ENCODE assay signal across 8 mouse cellular contexts in the genomic region with DNA sequence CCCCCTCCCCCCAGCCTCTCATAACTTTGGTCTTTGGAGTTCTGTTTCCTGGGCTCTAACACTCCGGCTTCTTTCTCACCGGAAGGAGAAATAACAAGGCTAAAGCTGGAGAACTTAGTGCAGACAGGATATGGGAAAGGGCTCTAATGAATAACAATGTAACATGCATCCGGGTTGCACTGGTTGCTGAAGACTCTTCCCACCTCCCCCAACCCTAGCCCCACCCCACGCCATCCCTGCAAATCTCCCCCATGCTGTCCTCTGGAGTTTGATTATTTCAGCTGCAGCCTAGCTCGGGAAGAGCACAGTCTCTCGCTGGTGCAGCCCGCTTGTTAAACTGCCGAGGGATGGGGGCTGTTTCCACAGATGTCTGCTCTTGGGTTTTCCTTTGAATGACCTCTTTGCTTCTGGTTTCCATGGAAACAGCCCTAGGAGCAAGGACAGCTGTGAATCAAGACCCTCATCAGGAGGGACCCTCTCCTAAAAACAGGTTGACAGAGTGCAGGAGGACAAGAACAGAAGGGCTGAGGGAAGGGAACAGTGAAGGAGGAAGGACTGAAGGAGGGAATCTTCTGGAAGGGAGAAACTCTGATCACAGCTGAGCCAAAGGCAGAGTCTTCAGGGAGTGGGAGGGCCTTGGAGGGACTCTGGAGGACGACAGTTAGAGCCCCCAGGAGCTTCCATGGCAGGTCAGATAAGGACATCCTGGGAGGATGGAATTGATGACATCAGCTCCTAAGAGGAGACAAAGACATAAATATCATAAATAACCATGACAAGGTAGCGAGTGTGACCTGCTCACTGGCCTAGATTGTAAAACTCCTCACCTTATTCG. TPM values are rescaled to one million over a fixed set of nuclear protein-coding genes. Genes with fewer than 3 reads are reported as not detected.
DNase-seq lines count a peak whose midpoint lies in the region; ATAC-seq lines count a peak whose summit lies in the region.

No protein-coding gene starts in this region.

- H3K4me1 ChIP-seq in lung, embryonic 15.5 days, result peaks cover 18% of the 10 kb centered on the region
- peaks cover 30% of the 10 kb centered on the region for H3K4me1 ChIP-seq in forebrain, embryonic 16.5 days (replicated peaks; ENCODE audit: control insufficient read depth, insufficient read depth, low read length)
- peaks cover 15% of the 10 kb centered on the region; the same call in 1 of the 2 replicates for H3K4me1 ChIP-seq in liver, embryonic 13.5 days (replicated peaks)
- H3K4me1 ChIP-seq in stomach, embryonic 15.5 days, result peaks cover 12% of the 10 kb centered on the region; the same call in 1 of the 2 replicates

- H3K9me3 ChIP-seq in lung, embryonic 15.5 days, result no peaks in the 10 kb centered on the region
- no peaks in the 10 kb centered on the region for H3K9me3 ChIP-seq in forebrain, embryonic 16.5 days (ENCODE audit: control insufficient read depth, low read length)
- H3K9me3 ChIP-seq in liver, embryonic 13.5 days (replicated peaks), result no peaks in the 10 kb centered on the region
- no peaks in the 10 kb centered on the region for H3K9me3 ChIP-seq in stomach, embryonic 15.5 days

- no peaks in the 10 kb centered on the region for H3K27me3 ChIP-seq in lung, embryonic 15.5 days
- H3K27me3 ChIP-seq in forebrain, embryonic 16.5 days (replicated peaks; ENCODE audit: control insufficient read depth, insufficient read depth, low read length), result no peaks in the 10 kb centered on the region
- H3K27me3 ChIP-seq in liver, embryonic 13.5 days, result no peaks in the 10 kb centered on the region
- H3K27me3 ChIP-seq in stomach, embryonic 15.5 days (replicated peaks), result no peaks in the 10 kb centered on the region

- 15% methylated on average over 11 of the region's 11 CpGs for WGBS in lung, embryonic 15.5 days
- WGBS in forebrain, embryonic 16.5 days, result 22% methylated on average over 11 of the region's 11 CpGs
- 12% methylated on average over 11 of the region's 11 CpGs for WGBS in liver, embryonic 13.5 days (ENCODE audit: insufficient replicate concordance)
- 11% methylated on average over 11 of the region's 11 CpGs for WGBS in stomach, embryonic 15.5 days

- H3K36me3 ChIP-seq in lung, embryonic 15.5 days, result no peaks in the 10 kb centered on the region
- H3K36me3 ChIP-seq in forebrain, embryonic 16.5 days (ENCODE audit: control insufficient read depth, insufficient read depth), result no peaks in the 10 kb centered on the region
- H3K36me3 ChIP-seq in liver, embryonic 13.5 days, result no peaks in the 10 kb centered on the region
- H3K36me3 ChIP-seq in stomach, embryonic 15.5 days, result no peaks in the 10 kb centered on the region

- peak overlapping the region; percentile 21 for H3K4me2 ChIP-seq in lung, embryonic 15.5 days
- peak overlapping the region; percentile 6; the same call in 1 of the 2 replicates for H3K4me2 ChIP-seq in forebrain, embryonic 16.5 days (ENCODE audit: low read length)
- 0 out of 2 replicates have a peak overlapping the region, but pooled peaks have one; percentile 10 for H3K4me2 ChIP-seq in liver, embryonic 13.5 days
- H3K4me2 ChIP-seq in stomach, embryonic 15.5 days, result peak overlapping the region; percentile 32

- 0 out of 2 replicates have a peak overlapping the region, but pooled peaks have one; percentile 48 for H3K27ac ChIP-seq in lung, embryonic 15.5 days
- H3K27ac ChIP-seq in forebrain, embryonic 16.5 days (ENCODE audit: low read length), result 0 out of 2 replicates have a peak overlapping the region, but pooled peaks have one; percentile 4
- peak overlapping the region; percentile 13 for H3K27ac ChIP-seq in liver, embryonic 13.5 days
- peak overlapping the region; percentile 61 for H3K27ac ChIP-seq in stomach, embryonic 15.5 days

- DNase-seq in lung, adult 18-20 months, result no peak
- DNase-seq in liver, embryonic 13.5 days, result no peak
- no peak for DNase-seq in ovary, adult 18-20 months (ENCODE audit: low spot score)
- DNase-seq in spleen, postnatal 4 days (ENCODE audit: low spot score in 2 of 2), result no peak
- no peak for DNase-seq in cerebellum, postnatal 4 days (ENCODE audit: low spot score in 2 of 2)

- no peak overlapping the region for H3K9ac ChIP-seq in lung, embryonic 15.5 days
- 0 out of 2 replicates have a peak overlapping the region, but pooled peaks have one; percentile 15 for H3K9ac ChIP-seq in forebrain, embryonic 16.5 days (replicated peaks; ENCODE audit: low read depth, low read length)
- H3K9ac ChIP-seq in liver, embryonic 13.5 days, result no peak overlapping the region
- no peak overlapping the region for H3K9ac ChIP-seq in stomach, embryonic 15.5 days

- no peak overlapping the region for H3K4me3 ChIP-seq in lung, embryonic 15.5 days
- no peak overlapping the region for H3K4me3 ChIP-seq in forebrain, embryonic 16.5 days (replicated peaks; ENCODE audit: low read length)
- H3K4me3 ChIP-seq in liver, embryonic 13.5 days (replicated peaks), result no peak overlapping the region
- no peak overlapping the region for H3K4me3 ChIP-seq in stomach, embryonic 15.5 days (replicated peaks)

- peak; percentile 43; the same call in 1 of the 2 replicates for ATAC-seq in lung, embryonic 15.5 days (ENCODE audit: borderline replicate concordance, extremely low read depth, low FRiP score, low TSS enrichment)
- peak; percentile 34 for ATAC-seq in forebrain, embryonic 16.5 days
- ATAC-seq in liver, embryonic 13.5 days (ENCODE audit: low read depth), result peak; percentile 41
- no peak; the same call in 1 of the 2 replicates for ATAC-seq in stomach, embryonic 15.5 days (ENCODE audit: insufficient read depth, low FRiP score, low read depth)

RNA-seq across cellular contexts. Expression of gene 4933407L21Rik, which starts 5.6 kb away (rescaled TPM):
- polyA plus RNA-seq in lung, embryonic 15.5 days (2015; fragmentation: Nextera tagmentation; extraction: Ambion mirVana), result 0.14 and 0.47 TPM in 2 replicates
- polyA plus RNA-seq in forebrain, embryonic 16.5 days (2015; fragmentation: Nextera tagmentation; extraction: Ambion mirVana), result 3.6 and 5.6 TPM in 2 replicates
- polyA plus RNA-seq in liver, embryonic 13.5 days (2015; fragmentation: Nextera tagmentation; extraction: Ambion mirVana), result not detected in 2 replicates
- polyA plus RNA-seq in stomach, embryonic 15.5 days (2015; fragmentation: Nextera tagmentation; extraction: Ambion mirVana), result 0.39 and 0.58 TPM in 2 replicates

RNA-seq across cellular contexts. Expression of gene Gpr55, which starts 27.0 kb away (rescaled TPM):
- 0.09 TPM in 1 of 2 replicates, not detected in the other for polyA plus RNA-seq in lung, embryonic 15.5 days (2015; fragmentation: Nextera tagmentation; extraction: Ambion mirVana)
- 0.16 TPM in 1 of 2 replicates, not detected in the other for polyA plus RNA-seq in forebrain, embryonic 16.5 days (2015; fragmentation: Nextera tagmentation; extraction: Ambion mirVana)
- polyA plus RNA-seq in liver, embryonic 13.5 days (2015; fragmentation: Nextera tagmentation; extraction: Ambion mirVana), result 0.05 TPM in 2 replicates
- polyA plus RNA-seq in stomach, embryonic 15.5 days (2015; fragmentation: Nextera tagmentation; extraction: Ambion mirVana), result 0.04 and 0.05 TPM in 2 replicates

RNA-seq across cellular contexts. Expression of gene Itm2c, which starts 39.8 kb away (rescaled TPM):
- polyA plus RNA-seq in lung, embryonic 15.5 days (2015; fragmentation: Nextera tagmentation; extraction: Ambion mirVana), result 208 and 219 TPM in 2 replicates
- polyA plus RNA-seq in forebrain, embryonic 16.5 days (2015; fragmentation: Nextera tagmentation; extraction: Ambion mirVana), result 146 and 166 TPM in 2 replicates
- polyA plus RNA-seq in liver, embryonic 13.5 days (2015; fragmentation: Nextera tagmentation; extraction: Ambion mirVana), result 38.3 and 39.7 TPM in 2 replicates
- polyA plus RNA-seq in stomach, embryonic 15.5 days (2015; fragmentation: Nextera tagmentation; extraction: Ambion mirVana), result 165 and 178 TPM in 2 replicates

Comparison
In these comparisons a context has a peak if more than half of its experiments do, and no peak if none do; other contexts are left out.
1. H3K27ac ChIP-seq: peak in every context shown above with its lines; median percentile 61 in stomach, embryonic 15.5 days; 48 in lung, embryonic 15.5 days; 13 in liver, embryonic 13.5 days; 4 in forebrain, embryonic 16.5 days.